Mouse (Mus musculus) gastrocnemius, postnatal 10 days (tissue): ENCODE results near the gene Ets2. TPM values are rescaled to one million over a fixed set of nuclear protein-coding genes. Genes with fewer than 3 reads are reported as not detected.

Experiments used
- DNase-seq: peaks from one replicate; pipeline ENCODE4 v3.0.0; 2021; ENCODE audit warnings: mixed read lengths
- long read RNA-seq, 2 experiments: library from polyadenylated mRNA; stranded (forward); transcript quantifications; one replicate each; pipeline ENCODE4 v2.0.0; 2021
- total RNA-seq, 2 experiments: library from RNA; stranded (reverse); gene quantifications; 2 replicates each; pipeline ENCODE4 v1.2.3; 2021

Ets2 gene
- total RNA-seq, result 10 to 100 TPM; 57.8 to 65.1 TPM
- long read RNA-seq, experiment 1, transcript Ets2-201 (10 exons, 3,890 nt), result major isoform, 18 of 33 reads
- long read RNA-seq, experiment 1, transcript Ets2-205 (1 exons, 3,312 nt), result minor isoform, 5 of 33 reads
- long read RNA-seq, experiment 1, partial matches to known transcripts, result 6 of 33 reads
- long read RNA-seq, experiment 1, other reads (novel, unspliced or antisense), result 2 of 33 reads
- long read RNA-seq, experiment 2, transcript Ets2-201 (10 exons, 3,890 nt), result major isoform, 12 of 18 reads
- long read RNA-seq, experiment 2, partial matches to known transcripts, result 3 of 18 reads
- long read RNA-seq, experiment 2, other reads (novel, unspliced or antisense), result 0 of 18 reads

DNA sequence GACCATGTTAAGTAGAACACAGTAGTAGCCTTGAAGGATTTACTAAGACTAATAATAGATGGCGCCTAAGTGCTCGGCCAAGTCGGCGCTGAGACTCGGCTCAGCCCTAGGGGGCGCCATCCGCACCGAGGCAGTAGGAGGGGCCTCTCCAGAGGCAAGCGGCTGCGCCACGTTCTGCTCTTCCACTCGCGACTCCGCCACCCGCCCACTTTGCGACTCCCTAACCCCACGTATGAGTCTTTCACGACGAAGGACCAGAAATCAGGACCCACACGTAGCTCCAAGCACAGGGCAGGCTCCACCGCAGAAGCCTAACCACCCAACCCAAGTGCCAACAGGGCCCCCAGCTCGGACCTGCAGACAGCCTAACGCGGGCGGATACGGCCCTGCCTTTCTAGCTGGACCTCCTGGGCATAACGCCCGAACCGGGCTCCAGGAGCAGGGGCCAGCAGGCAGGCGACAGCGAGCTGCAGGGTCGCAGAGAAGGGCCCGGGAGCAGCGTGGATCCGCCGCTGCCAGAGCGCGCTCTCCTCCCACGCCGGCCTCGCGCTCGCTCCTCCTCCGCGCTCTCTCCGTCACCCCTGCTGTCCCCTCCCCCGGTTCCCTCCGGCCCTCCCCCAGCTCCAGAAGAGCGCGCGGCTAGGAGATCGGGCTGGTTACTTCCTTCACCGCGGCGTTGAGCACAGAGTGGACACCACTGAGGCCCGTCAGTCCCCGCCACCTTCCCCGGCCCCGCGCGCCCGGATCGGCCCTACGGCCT lies at the start of gene Ets2:
Gene Ets2, plus strand, starts transcription at position 274 of the 760 bp plus-strand sequence.
- peak; percentile 95 for DNase-seq

- DNase-seq, result no peak
Measured at GRCm38 (mm10) chr16:95654204-95654611, 47.7 kb upstream of the Ets2 start.

GRCm38 (mm10) chr16:95656535-95656934 lies 45.3 kb upstream of the Ets2 start:
- DNase-seq, result no peak

GRCm38 (mm10) chr16:95657187-95657586 lies 44.7 kb upstream of the Ets2 start:
- DNase-seq, result no peak

DNA sequence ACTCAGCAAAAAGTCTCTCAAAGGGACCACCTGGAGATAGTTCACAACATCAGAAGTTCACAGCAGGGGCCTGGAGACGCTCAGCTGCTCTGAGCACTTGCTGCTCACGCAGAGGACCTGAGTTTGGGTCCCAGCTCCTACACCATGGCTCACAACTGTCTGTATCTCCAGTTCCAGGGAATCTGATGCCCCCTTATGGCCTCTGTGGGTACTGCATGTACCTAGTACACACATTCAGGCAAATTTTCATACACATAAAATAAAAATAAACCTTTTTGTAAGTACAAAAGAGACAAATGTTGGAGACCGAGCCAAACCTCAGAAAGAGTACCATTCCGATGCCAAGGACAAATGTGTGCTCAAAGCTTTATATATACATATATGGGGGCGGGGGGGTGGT lies 44.1 kb upstream of the Ets2 start:
- no peak for DNase-seq

DNA sequence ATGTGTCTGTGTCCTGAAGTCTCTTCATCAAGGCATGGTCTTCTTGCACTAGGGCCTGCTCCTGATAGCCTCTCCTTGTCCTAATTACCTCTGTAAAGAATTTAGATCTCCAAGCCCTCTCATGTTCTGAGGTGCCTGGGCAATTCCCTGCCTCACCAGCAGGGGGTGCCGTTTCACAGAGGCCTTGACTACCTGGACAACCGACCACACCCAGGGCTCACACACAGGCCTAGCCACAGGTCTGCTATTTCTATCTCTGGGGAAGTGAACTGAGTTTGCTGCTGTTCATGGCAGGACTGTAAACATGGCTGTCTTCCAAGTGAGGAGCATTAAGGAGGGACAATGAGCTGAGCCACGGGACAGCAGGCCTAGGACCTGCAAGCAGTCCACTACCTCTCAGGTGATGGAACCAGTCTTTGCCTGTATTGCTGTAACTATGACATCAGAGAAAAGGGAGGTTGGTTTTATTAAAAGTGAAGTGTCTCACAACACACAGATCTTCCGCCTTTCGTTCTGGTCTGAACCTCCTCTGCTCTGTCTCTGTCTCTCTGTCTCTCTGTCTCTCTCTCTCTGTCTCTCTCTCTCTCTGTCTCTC lies 42.9 kb upstream of the Ets2 start:
- peak; percentile 68 for DNase-seq

DNA sequence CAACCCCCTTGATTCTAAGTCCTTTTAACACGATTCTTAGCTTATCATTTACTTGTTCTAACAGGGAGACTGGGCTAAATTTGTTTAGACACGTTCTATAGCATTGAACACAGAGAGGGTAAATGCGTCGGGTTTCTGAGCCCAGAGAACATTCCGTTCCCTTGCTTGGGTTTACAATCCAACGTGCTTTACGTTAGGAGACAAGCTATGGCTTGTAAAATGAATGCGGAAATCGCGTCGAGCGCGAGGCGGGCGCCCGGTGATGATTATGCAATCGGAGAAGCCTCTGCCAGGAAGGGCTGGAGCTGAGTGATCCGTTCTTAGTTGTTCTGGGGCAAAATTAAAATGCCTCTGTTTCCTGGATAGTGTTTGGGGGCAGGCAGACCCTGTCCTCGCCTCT lies 42.4 kb upstream of the Ets2 start:
- no peak for DNase-seq

DNA sequence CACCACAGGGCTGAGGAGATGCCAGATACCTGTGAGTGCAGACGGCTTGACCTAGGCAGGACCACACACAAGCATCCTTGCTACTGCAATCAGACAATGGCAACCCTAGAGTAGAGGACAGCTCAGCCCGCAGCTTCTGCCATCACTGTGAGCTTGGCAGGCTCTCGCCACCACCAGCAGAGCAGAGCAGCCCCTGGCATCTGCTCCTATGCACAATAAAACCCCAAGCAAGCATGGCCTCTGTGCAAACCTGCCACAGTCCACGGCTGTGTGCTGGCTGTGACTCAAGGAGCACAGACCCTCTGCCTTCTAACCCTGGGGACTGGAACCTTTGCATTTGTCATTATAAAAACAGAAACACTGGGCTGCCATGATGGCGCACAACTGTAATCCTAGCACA lies 41.0 kb upstream of the Ets2 start:
- DNase-seq, result no peak

GRCm38 (mm10) chr16:95665472-95666131 lies 36.3 kb upstream of the Ets2 start:
- no peak for DNase-seq

DNA sequence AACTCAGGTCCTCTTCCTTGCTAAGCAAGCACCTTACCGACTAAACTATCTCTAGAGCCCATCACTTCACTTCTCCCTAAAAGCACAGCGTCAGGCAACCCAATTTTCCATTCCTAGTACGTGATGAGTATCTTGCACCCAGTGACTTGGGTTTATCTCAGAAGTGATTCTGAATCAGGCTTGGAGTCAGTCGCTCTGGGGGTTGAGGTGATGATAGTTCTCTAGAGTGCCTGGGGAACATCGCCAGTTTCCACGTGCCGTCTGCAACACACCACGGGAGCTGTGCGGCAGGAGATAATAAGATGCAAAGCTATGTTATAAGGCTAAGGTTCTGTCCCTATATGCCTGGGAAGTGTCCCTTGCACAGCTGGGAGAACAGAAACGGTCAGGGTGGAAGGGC lies 35.6 kb upstream of the Ets2 start:
- DNase-seq, result no peak

DNA sequence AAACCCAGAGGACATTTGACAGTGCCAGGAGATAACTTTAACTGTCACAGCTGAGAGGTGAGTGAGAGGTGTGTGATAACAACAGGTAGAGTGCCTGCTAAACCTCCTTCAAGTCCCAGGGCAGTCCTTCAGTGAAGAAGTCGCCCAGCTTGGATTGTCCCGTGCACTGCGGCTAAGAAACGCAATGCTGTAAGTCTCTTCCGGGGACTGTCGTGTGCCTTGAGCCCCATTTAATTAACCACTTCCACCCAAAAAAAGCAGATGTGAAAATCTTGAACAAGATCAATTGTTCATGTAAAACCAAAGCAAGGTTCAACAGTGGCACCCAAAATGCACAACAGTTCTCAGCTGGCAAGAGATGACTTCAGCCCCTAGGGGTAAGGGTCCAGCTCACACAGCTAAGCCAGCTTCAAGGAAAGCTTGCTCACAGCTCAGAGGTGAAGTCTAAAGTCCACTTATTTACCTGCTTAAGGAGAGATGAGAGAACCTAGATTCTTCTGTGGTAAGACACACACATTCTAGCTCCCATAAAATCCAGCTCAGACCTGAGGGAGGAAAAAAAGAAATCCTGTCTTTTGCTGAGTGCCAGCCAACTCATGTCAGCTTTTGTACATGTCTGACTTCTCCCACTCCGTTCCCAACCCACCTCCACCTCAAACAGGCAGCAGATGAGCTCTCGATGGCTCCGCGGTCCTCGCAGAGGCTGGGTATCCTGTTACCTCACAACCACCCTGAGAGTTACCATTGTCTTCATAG lies 34.3 kb upstream of the Ets2 start:
- no peak for DNase-seq

DNA sequence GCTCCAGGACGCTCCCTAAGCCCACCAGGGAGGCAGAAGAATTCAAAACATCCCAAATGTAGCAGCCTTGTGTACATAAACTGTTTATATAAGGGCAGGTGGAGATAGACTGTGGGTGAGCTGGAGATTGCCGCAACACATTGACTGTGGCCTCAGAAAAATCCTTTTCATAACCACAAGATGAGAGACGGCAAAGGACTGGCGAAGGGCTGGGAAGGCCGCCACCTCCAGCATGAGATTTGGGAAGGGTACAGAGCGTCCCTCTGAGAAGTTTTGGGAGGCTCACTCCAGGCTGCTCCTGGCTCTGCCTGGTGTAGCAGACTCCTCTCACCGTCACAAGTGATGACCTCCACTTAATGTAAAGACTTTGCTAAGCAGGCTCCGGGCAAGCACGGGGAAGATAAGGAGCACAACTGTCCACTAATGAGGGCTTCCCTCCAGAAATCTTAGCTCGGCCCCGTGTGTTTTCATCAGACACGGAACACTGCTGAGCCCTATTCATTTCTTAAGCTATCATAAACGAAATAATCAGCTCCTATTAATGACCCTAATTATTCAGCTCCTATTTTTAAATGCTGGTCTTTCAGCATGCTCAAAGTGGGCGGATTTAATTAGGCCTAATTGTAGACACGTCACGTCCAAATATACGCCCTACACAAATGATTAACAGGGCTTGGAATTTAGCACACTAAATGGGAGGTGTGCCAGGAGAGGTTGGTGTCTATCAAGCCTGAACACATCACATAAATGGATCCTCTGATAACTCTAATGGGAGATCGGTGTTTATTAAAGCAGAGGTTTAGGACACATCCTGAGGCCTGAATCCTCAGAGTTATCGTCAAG lies 33.5 kb upstream of the Ets2 start:
- no peak for DNase-seq

- peak; percentile 20 for DNase-seq
Measured at GRCm38 (mm10) chr16:95674452-95674921, 27.4 kb upstream of the Ets2 start.

DNA sequence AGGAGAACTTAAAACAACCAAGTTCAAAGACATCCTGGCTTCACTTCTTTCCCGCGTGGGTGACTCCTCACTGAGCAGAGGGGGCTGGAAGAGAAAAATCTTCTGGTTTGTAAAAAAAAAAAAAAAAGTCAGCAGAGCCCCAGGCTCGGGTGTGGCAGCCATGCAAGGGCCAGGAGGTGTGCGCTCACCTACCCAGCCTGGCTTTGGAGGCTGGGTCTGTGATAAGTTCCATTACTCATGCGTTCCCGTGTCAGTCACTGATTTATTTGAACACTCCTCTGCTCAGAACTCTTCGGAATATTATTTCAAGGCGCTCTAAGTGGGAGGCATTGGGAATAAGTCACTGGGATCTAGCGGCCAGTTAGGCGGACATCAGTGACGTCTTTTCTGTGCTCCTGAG lies 26.7 kb upstream of the Ets2 start:
- no peak for DNase-seq

DNA sequence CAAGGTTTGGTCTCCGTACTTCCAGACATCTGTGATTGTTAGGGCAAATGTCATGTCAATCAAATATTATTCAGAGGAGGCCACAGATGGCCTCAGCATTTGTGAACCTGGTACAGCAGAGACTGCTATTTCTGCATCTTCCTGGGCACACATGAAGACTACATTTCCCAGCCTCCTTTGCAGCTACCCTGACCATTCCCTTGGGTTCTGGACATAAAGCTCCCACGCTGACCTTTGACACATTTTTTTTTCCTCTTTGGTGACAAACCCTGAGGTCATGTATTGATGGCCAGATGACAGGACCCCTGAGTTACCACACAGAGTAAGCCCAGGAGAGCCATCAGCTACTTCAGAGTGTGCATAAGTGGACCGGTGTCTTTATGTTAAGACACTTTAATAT lies 25.2 kb upstream of the Ets2 start:
- DNase-seq, result no peak

DNA sequence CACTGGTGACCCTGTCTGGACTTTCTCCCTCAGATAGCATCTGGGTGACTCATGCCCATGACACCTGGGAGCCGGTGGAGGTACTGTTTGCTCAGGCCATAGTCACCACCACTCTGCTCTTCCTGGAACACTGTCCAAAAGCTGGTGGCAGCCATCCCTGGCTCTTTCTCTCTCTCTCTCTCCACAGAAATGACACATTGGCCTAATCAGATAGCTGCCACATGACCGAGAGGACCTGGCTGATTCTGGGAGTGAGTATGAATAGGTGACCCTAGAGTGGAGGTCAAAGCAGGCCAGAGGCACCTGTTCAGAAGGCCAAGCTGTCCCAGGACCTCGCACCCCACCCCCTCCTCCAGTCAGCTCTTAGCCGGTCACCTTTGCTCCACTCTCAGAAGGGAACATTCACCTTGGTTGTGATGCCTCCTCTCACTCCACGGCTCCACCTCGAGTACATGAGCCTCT lies 19.4 kb upstream of the Ets2 start:
- DNase-seq, result no peak

DNA sequence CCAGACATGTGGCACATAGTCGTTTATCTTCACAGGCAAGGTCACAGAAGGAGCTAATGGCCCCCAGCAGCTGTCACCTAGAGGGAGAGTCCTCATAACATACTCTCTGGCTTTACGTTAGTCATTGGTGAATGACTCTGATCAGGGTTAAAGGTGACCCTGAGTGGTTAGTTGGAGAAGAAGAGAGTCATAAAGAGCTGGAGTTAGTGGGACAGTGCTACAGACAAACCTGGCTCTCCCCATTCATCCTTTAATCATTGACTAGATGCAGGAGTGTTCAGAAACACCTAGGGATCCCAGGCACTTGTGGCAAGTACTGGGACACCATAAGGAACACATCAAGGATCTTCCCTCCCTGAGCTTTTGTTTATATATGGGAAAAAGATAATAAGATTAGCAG lies 16.1 kb upstream of the Ets2 start:
- DNase-seq, result no peak

DNA sequence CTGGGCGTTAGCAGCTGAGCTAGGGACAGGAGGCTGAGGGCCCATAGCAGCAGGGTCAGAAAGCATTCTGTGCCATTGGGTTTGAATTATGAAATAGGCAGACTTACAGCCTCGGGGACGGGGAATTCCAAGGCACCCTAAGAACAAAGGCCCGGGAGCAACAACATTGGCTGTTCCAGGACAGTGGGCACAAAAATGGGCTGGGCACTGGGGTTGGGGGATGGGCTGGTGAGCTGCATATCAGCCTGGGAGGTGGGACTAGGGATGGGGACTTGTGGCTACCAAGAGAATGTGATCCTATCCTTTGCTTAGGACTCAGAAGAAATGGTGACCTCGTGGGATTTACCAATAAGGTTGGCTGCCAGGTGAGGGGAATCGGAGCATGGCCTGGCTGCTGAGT lies 15.6 kb upstream of the Ets2 start:
- no peak for DNase-seq

DNA sequence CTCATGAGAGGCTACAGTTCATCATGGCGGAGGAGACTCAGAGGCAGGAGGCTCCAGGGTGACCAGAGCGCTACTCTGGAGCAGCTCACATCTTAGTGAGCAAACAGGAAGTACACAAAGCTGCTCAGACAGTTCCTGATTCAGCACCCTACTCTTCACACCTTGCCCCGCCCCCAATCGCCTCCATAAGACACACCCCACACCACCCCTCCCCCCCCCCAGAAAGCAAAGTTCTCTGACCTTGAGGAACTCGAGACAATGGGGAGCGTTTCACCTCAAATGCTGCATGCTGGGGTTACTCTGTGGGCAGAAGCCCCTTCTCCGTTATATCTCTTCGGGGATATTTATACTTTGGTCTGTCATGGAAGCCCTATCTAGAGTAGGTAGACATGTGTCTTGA lies 15.0 kb upstream of the Ets2 start:
- DNase-seq, result no peak

GRCm38 (mm10) chr16:95688010-95688409 lies 13.9 kb upstream of the Ets2 start:
- no peak for DNase-seq

GRCm38 (mm10) chr16:95696599-95696998 lies 5.3 kb upstream of the Ets2 start:
- DNase-seq, result no peak
